Comparison of ENCODE assay signal across 21 mouse cellular contexts in the genomic region with DNA sequence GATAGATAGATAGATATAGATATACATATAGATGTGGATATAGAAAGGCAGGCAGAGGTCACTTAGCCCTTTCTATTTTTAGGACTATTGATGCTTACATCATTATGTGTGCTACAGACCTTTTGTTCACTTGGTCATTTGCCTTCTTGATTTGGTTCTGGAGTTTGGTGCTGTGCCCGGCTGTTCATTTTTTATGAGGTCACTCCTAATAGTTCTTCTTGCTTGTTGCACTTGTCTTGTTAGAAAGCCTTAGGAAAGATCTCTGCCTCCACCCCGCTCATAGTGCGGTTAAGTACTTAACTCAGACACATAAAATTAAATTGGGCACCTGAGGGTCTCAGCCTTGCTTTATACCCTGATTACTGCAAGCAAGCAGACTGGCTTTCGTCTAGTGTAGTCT. TPM values are rescaled to one million over a fixed set of nuclear protein-coding genes. Genes with fewer than 3 reads are reported as not detected.
"Had no signal": no experiment of that assay in that cellular context is flagged by ENCODE, and none has a peak within 500 bp of the region (broad histone marks: within the 10 kb centered on the region; RNA-seq: fewer than 3 reads in every experiment).

No protein-coding gene starts in this region.

- H3K4me2 ChIP-seq: liver, embryonic 12.5 days; liver, embryonic 15.5 days; lung, embryonic 15.5 days; midbrain, embryonic 13.5 days; neural tube, embryonic 13.5 days had no signal

- H3K27me3 ChIP-seq: liver, embryonic 12.5 days; liver, embryonic 15.5 days; lung, embryonic 15.5 days; megakaryocyte, embryonic 14.5 days; midbrain, embryonic 13.5 days; neural tube, embryonic 13.5 days had no signal

- H3K4me3 ChIP-seq: liver, embryonic 12.5 days; liver, embryonic 15.5 days; lung, embryonic 15.5 days; megakaryocyte, embryonic 14.5 days; midbrain, embryonic 10.5 days; midbrain, embryonic 13.5 days; myocyte; neural tube, embryonic 13.5 days had no signal

- DNase-seq: kidney, adult 8-10 months; kidney, postnatal 14 days; kidney, postnatal 4 days; left cerebral cortex, postnatal 4 days; liver; lung, adult 18-20 months; lung, postnatal 10 days; lung, postnatal 36 days; thymus, adult 2 months; thymus, postnatal 14 days; thymus, postnatal 4 days had no signal

- ATAC-seq: liver, embryonic 12.5 days; midbrain, embryonic 13.5 days; midbrain, embryonic 16.5 days had no signal

- H3K9me3 ChIP-seq: liver, embryonic 12.5 days; liver, embryonic 15.5 days; lung, embryonic 15.5 days; megakaryocyte, embryonic 14.5 days; midbrain, embryonic 10.5 days; midbrain, embryonic 13.5 days; neural tube, embryonic 13.5 days had no signal

- H3K9ac ChIP-seq: liver, embryonic 12.5 days; liver, embryonic 15.5 days; lung, embryonic 15.5 days; midbrain, embryonic 13.5 days; neural tube, embryonic 13.5 days had no signal

- H3K36me3 ChIP-seq: liver, embryonic 12.5 days; liver, embryonic 15.5 days; lung, embryonic 15.5 days; midbrain, embryonic 13.5 days; neural tube, embryonic 13.5 days had no signal

- H3K4me1 ChIP-seq: megakaryocyte, embryonic 14.5 days; midbrain, embryonic 10.5 days; midbrain, embryonic 13.5 days; neural tube, embryonic 13.5 days had no signal

- H3K27ac ChIP-seq: liver, embryonic 12.5 days; liver, embryonic 15.5 days; lung, embryonic 15.5 days; midbrain, embryonic 10.5 days; midbrain, embryonic 13.5 days; neural tube, embryonic 13.5 days; stomach, postnatal 0 days had no signal

RNA-seq across cellular contexts. Expression of gene Zdhhc23, which starts 38.7 kb away (rescaled TPM):
- polyA plus RNA-seq: myocyte had no signal
